Mouse (Mus musculus): ENCODE results near the gene Dnah6.

Dnah6 gene

DNA sequence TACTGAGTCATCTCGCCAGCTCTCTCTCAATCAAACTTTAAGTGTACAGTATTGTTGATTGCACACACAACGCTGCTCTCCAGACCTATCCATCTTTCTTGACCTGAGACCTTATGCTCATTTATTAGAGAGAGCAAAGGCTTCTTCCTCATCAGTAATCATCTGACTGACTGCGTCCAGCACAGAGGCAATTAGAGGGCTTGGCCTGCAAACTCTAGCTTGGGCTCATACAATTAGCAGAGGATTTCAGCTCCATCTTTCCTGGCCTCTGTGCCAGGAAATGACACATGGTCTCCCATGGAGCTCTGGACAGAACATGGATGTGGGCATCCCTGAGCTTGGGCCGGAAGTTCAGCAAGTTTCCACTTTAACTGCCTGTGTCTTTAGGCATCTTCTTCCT lies 193.6 kb downstream of the Dnah6 start:
- DNase-seq (ENCODE audit: low read depth) = no peak

DNA sequence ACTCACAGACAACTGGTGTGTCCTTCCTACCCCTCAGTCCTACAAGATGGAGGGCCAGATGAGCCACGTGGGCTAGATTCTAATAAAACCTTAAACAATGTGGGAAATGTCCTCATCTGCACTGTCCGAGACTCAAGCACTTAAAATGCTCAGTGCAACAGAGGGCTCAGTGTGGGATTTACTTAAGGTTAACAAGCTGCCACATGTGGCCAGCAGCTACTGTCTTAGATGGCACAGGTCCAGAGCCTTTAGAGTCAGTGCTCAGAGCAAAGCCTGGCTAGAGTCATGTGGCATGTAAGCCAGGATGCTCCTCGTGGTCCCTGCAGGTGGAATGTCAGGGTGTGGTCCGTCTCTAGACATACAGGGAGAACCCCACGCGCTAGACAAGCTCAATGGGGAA lies 194.6 kb downstream of the Dnah6 start:
- no peak for DNase-seq (ENCODE audit: low read depth)

DNA sequence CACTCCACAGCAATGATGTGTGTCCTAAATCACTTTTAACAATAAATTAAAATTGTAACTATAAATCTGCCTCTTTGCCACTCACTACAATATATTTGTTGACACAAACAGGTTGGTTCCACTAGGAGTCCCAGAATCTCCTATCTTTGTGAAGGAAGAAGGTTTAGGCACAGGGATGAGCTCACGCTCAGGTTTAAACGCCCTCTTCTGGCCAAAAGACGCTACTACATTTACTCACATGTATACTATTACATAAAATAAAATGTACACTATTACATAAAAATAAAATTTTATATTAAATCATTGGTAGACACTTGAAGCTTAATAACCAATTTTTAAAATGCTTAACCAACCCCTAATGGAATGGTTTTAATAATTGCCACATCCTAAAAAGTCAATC lies 201.4 kb downstream of the Dnah6 start:
- peak; percentile 76 for DNase-seq (ENCODE audit: low read depth)

DNA sequence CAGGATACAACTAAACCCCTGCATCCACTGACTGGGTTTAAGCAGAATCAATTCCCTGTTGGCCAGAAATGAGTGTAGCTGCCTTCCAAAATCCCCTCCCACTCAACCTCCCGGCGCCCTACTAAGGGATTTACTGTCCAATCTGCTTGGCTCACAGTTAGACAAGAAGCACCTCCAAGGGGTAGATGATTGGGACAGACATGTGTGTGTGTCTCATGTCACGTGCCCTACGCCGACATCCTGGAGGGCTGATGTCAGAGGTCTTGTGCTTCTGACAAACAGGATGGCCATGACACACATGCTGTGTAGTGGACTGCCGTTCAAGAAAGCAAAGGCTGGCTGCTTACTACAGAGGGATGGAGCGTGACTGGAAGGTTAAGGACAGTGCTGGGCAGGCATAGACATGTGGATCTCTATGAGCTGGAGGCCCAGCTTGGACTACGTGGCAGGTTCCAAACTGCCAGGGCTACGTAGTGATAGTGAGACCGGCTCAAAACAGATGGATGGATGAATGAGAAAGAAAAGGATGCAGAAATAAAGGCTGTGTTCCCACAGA lies 202.6 kb downstream of the Dnah6 start:
- no peak for DNase-seq (ENCODE audit: low read depth)

DNA sequence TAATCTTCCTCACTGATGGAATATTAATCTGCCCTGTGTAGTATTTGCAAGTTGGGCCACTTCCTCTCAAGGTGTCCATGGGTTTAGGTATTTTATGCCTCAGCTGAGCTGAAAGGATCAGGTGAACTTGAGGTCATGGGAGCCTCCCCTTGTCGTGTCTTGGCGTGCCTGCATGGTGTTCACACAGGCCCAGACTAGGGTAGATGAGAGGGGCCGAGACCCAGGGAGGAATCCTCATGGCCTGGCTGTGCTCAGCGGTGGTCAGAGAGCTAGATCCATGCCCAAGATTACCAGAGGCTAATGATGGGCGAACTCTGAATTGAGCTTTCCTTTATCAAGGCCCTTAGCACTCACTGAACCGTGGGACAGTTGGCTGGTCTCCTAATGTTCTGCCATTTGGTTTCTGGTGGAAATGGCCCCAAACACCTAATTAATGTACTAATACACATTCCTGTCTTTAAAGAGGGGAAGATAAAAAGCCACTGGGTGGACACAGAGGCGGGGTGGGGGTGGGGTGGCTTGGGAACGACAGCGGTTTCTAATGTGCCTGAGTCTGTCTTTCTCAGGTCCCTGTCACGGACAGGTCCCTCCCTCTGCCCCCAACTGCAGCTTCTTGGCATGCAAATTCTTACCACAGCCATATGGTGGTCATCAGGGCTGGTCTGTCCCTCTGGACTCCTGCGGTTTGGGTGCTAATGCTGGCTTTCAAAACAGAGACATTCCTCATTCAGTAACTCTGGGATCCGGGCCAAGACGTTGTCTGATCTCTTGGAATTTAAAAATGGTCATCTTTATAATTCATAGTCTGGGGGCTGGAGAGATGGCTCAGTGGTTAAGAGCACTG lies 206.9 kb downstream of the Dnah6 start:
- no peak for DNase-seq (ENCODE audit: low read depth)

DNA sequence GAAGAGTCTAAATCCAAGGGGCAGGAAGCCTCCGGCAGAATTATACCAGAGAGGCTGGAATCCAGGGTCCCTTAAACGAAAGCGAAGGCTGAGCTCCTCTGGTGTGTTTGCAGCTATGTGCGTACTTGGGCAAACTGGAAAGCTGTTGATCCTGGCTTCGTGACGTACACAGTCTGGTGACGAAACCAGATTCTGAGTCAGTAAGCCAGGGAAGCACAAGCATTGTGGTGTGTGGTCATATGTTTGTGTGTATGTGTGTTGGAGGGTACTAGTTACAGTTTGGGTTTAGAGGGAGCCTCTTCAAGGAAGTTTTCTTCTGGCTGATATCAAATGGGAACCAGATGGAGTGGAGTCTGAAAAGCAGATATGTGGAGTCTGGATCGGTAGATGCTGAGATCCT lies 208.5 kb downstream of the Dnah6 start:
- no peak for DNase-seq (ENCODE audit: low read depth)

DNA sequence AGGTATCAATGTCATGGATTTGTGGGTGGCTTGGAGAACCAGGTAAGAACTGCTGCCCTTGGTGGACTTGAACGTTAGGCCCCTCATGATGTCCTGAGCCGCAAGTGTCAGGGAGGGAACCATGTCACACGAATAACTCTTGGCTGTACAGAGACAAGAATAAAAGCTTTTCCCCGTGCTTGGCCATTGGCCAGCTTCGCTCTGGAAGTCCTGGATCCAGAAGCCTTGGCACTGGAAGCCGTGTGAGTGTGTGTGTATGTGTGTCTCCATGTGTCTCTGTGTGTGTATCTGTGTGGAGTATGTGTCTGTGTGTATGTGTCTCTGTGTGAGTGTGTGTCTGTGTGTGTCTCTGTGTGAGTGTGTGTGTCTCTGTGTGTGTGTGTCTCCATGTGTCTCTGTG lies 209.6 kb downstream of the Dnah6 start:
- DNase-seq (ENCODE audit: low read depth) = no peak

DNA sequence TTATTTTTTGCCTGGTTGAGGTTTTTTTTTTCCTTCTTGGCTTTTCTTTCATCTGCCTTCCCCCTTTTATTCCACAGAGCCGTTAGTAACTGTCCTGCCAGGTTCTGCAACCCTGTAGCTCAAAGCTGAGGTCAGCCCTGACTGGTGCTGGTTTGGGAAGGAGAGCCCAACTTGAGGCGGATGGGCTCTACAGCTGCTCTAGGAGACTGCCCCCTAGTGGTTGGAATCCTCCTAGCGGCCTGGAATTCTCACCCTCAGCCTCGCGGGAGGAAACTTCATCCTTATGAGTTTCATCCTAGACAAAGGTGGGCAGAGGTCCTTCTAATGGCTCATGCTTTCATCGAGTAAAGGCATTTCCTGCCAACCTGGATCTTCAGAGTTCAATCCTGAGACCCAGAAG lies 211.4 kb downstream of the Dnah6 start:
- peak; percentile 80 for DNase-seq (ENCODE audit: low read depth)

DNA sequence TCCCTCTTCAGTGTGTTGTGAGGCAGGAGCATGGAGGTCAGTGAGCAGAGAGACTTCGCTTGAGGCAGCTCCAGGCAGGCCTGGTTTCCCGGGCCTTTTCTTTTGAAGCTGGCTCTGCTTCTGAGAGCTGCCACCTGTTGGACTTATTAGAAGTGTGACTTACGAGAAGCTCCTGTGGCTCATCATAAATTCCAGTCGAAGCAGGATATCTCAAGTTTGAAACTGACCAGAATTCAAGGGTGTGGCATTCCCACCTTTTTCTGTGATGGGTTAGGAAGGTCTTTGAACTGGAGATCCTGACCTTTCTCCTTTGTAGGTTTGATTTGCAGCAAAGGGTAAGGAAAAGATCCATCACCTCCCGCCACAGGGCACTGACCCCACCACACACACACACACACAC lies 217.8 kb downstream of the Dnah6 start:
- no peak for DNase-seq (ENCODE audit: low read depth)

DNA sequence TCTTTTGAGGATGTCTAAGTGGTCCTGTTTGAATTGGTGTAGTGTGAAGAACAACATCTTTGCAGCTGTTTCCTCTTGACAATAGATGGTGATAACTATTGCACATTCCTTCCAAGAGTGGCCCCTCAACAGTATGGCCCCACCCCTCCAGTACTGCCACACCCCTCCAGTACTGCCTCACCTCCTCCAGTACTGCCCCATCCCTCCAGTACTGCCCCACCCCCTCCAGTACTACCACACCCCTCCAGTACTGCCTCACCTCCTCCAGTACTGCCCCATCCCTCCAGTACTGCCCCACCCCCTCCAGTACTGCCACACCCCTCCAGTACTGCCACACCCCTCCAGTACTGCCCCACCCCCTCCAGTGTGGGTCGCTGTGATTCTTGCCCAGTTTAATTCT lies 219.1 kb downstream of the Dnah6 start:
- no peak for DNase-seq (ENCODE audit: low read depth)

DNA sequence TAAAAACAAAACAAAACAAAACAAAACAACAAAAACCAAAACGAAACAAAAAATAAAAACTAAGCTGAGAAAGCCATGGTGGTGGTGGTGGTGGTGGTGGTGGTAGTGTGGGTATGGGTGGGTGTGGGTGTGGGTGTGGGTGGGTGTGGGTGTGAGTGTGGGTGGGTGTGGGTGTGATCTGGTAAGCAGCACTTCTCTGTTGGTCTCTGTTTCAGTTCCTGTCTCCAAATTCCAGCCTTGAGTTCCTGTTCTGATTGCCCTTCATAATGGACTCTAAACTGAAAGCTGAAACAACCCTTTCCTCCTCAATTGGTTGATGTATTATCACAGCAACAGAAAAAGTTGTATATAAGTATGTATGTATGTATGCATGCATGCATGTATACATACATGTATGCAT lies 222.6 kb downstream of the Dnah6 start:
- DNase-seq (ENCODE audit: low read depth) = no peak

DNA sequence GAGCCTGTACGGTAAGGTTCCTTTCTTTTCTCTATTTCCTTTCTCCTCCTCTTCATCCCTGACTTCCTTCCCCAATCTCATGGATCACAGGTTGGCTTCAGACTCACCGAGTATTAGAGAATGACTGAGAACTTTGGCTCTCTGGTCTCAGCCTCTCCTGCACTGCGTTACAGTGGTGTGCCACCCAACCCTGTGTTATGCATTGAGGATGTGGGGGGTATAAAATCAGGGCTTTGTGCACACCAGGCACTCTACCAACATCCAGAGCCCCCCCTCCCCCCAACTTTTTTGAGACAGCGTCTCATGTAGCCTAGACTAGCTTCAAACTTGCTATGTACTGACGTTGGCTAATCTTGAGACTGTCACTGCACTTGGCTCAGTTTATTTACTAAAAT lies 227.8 kb downstream of the Dnah6 start:
- DNase-seq (ENCODE audit: low read depth) = no peak

DNA sequence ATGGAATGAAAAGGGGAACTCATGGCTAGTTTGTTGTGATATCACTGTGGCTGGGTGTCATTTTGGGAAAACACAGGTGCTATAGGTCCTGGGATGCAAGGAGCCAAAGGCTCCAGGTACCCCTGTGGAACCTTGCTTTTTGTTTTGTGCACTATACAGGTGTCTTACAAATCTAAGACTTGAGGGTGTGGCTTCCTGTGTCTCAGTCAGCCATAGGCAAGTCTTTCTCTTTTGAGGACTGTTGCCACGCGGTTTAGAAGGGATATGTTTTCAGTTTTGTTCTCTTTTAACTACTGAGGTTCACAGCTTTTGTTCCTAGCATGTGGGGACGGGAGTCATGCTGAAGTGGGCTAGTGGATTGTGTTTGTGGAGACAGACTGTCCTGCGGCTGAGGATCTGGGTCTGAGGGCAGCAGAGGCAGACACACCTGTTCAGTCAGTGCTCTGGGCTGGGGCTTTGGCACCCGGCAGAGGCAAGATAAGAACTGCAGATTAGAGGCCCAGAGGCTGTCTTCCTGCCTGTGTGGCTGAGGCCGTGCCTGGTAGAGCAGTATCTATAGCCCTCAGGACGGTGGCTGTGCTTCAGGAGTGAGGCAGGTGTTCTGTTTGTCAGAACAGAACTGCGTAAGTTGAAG lies 228.3 kb downstream of the Dnah6 start:
- peak; percentile 87 for DNase-seq (ENCODE audit: low read depth)

DNA sequence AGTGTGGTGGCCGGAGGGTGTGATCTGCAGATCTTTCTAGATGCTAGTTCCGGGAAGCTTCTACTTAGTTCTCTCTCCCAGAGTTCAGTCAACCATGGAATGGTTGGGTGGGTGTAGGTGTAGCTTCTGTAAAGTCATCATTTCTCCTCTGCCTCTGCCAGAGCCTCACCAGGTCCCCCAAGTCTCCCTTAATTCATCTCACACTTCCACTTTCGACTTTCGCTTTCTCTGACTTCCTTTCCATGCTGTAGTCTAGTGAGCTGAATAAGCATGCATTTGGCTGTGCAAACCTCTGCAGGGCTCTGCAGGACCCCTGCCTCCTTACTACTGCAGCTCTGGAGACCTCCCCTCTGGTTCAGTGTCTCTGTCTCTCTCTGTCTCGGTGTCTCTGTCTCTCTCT lies 231.2 kb downstream of the Dnah6 start:
- DNase-seq (ENCODE audit: low read depth) = peak; percentile 70

DNA sequence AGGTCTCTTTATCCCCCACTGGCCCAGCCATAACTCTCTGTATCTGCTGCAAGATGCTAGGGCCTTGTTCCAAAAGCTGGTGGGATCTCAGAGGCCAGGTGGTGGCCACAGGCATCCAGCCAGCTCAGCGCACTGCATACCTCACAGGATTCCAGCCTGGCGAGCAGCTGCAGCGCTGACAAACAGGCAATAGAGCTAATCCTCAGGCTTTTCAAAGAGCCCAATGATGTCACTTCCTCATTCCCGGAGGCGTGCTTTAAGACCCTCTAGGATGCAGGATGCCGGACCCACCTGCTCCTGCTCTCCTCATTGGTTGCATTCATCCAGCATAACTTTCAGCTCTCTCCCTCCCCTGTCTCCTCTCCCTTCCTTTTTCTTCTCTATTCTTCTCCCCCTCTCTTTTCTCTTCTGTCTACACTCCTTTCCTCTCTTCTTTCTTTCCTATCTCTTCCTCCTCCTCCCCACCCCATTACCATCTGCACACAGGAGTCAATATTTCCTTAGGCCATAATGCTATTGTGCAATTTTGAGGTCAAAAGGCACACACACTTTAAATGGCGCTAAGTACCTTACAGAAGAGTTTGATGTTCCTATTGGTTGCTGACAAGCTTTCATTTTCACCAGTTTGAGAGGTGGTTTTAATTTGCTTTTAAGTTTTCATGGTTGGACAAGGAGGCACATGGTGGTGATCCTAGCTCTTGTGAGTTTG lies 232.3 kb downstream of the Dnah6 start:
- no peak for DNase-seq (ENCODE audit: low read depth)

DNA sequence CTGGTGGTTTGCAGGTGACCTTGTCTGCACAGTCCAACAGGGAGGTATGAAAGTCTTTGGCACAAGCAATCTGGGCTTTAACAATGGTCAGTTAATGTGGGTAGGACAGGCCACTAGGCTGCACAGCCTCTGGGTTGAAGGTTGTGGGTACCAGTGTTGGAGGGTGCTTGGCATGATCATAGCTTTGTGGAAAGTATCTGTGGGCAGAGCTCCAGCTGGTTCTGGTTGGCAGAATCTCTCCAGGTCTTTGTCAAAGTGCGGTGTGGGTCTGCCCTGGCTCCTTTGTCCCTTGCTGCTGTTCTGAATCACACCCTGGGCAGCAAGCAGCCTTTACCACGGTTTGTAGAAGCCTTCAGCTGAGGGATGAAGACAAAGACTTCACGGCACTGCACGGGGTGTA lies 238.9 kb downstream of the Dnah6 start:
- no peak for DNase-seq (ENCODE audit: low read depth)

DNA sequence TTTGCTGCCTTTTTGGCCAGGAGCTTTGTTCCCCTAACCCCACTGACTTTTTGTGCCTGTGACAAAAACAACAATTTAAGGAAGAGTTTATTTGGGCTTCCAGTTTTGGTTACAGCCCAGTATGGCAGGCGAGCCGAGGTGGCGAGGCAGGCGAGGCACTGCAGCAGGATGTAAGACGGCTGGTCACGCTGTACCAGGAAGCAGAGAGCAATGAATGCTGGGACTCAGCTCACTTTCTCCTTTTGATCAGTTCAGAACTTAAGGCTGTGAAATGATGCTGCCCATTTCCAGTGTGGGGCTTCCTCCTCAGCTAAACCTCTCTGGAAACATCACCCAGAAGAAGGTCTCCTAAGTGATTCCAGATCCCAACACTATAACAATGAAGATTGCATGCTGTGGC lies 239.6 kb downstream of the Dnah6 start:
- DNase-seq (ENCODE audit: low read depth) = peak; percentile 73

DNA sequence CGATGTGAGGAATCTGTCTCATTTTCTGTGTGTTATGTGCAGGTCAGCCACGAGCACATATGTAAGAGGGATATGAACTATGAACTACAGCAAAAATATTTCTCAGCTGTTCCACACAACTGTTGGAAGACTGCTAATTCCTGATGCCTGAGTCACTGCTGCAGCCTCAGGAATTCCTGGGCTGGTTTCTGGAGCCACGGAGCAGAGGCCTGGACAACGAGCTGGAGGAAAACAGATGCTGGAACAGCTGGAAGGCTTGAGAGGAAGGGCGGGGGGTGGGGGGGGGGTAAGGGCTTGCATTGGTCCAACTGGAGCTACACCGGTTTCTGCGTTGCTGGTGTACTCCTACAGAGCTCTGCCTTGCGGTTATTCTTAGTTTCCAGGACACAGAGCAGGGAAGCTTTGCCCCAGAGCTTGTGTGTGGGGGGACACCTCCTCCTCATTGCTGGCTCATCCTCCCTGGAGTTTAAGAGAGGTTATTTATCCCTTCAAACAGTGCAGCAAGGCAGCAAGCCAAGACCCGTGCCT lies 240.3 kb downstream of the Dnah6 start:
- DNase-seq (ENCODE audit: low read depth) = no peak

DNA sequence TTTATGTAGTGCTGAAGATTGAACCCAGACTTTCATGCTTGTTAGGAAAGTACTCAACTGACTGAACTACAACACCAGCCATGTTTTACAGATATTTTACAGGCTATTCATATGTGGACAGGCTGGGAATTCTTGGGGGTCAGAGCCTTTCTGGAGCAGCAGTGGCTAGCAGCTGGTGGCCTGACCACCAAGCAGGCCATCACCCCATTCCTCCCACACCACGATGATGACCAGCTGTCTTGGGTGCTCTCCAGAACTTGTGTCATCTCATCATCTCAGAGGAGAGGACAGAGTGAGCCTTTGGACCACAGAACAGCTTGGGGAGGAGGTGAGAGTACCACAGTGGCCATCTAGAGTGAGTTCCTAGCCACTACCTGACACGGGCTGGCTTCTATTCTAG lies 244.6 kb downstream of the Dnah6 start:
- no peak for DNase-seq (ENCODE audit: low read depth)

DNA sequence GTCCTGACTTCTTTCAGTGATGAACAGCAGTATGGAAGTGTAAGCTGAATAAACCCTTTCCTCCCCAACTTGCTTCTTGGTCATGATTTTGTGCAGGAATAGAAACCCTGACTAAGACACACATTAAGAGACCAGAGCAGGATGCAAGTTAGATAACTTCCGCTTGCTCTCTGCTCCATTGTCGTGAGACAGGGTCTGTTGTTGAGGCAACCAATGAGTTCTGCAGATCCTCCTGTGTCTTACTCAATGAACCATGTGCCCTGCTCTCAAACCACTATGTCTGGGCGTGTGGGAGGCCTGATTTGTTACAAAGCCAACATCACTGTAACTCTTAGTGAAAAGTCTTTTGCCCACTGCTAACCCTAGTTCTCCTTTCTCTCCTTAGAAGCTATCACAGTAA lies 250.4 kb downstream of the Dnah6 start:
- DNase-seq (ENCODE audit: low read depth) = peak; percentile 72

DNA sequence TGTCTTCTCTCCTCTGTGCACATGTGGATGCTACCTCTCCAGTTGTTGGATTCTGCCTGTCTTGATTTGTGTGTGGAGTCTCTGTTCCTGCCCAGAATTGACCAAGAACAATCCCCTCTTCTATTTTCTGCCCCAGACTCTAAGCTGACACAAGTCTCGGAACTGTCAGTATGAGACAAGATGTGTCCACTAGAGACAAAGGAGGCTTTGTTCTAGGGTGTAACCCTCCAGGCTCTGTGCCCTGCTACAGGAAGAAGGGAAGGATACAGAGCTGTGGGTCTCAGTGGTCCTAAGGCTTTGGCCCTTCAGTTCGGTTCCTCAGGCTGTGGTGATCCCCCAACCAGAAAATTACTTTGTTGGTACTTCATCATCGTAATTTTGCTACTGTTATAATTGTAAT lies 251.7 kb downstream of the Dnah6 start:
- no peak for DNase-seq (ENCODE audit: low read depth)
